Mouse (Mus musculus): ENCODE results near the gene Micu1. TPM values are rescaled to one million over a fixed set of nuclear protein-coding genes. Genes with fewer than 3 reads are reported as not detected.
A peak's percentile ranks its signal among the peaks of the same experiment; 100 is the strongest.

Micu1 gene
- polyA plus RNA-seq, 1 experiment from 2014 or later = 78.4 TPM

DNA sequence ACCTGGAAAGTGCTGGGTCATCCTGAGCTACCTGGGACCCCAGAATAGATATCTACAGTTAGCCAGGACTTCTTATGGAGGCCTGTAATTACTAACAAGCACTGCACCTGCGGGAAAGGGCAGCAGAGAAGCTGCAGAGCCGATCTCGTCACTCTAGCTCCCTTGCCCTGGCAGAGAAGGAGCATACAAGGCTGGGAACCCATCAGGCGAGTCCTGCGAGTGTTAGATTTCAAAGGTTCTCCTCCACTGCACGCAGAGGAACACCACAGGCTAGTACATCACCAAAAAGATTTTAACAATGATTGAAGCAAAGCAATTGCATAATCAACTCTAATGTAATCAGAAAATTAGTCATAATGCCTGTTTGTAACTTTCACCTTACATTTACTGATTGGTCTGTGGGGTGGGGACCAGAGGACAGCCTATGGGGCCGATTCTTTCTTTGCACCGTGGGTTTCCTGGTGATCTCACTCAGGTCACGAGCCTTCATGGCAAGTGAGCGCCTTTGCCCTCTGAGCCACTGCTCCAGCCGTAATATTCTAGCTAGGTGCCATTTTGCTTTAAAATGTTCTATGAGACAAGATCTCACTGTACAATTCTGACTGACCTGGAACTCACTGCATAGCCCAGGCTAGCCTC is 88.1 kb downstream of the Micu1 start:
- no peak overlapping the region for H3K4me3 ChIP-seq (ENCODE audit: low read depth, low read length)
- H3K9me3 ChIP-seq (replicated peaks; ENCODE audit: control insufficient read depth, low read length, poor library complexity, severe bottlenecking) = no peaks in the 10 kb centered on the region
- H3K4me1 ChIP-seq (ENCODE audit: control insufficient read depth, insufficient read depth, low read length) = no peaks in the 10 kb centered on the region; the same call in 1 of the 2 replicates
- H3K4me2 ChIP-seq (ENCODE audit: low read length) = no peak overlapping the region
- WGBS = 84% methylated on average over 11 of the region's 11 CpGs
- H3K27ac ChIP-seq (ENCODE audit: low read length) = no peak overlapping the region
- ATAC-seq = no peak
- no peak overlapping the region for H3K9ac ChIP-seq (ENCODE audit: low read depth, low read length)
- no peaks in the 10 kb centered on the region for H3K27me3 ChIP-seq (ENCODE audit: control insufficient read depth, insufficient read depth, low read depth, low read length)
- H3K36me3 ChIP-seq (ENCODE audit: control insufficient read depth, insufficient read depth, low read length) = no peaks in the 10 kb centered on the region

DNA sequence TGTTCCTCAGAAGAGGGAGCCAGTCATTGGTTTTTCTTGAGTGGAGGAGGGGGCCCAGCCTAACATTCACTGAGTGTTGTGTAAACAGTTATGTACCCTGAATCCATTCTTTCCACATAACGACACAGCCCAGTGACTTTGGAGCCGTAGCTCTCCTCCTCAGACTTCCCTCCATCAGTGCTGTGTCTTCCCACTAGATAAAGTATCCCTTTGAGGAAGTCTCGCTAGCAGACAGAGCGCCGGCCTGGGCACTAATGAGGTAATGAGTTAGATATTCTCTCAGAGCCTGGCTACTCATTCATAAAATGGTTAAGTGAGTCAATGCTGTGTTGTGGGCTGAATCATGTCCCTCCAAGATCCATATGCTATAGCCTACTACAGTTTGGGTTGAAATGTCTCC is 89.6 kb downstream of the Micu1 start:
- no peaks in the 10 kb centered on the region for H3K27me3 ChIP-seq (ENCODE audit: control insufficient read depth, insufficient read depth, low read depth, low read length)
- WGBS = 83% methylated on average over 5 of the region's 5 CpGs
- no peaks in the 10 kb centered on the region for H3K36me3 ChIP-seq (ENCODE audit: control insufficient read depth, insufficient read depth, low read length)
- no peak for ATAC-seq
- H3K9me3 ChIP-seq (replicated peaks; ENCODE audit: control insufficient read depth, low read length, poor library complexity, severe bottlenecking) = no peaks in the 10 kb centered on the region
- H3K9ac ChIP-seq (ENCODE audit: low read depth, low read length) = no peak overlapping the region
- no peaks in the 10 kb centered on the region; the same call in 1 of the 2 replicates for H3K4me1 ChIP-seq (ENCODE audit: control insufficient read depth, insufficient read depth, low read length)
- H3K4me3 ChIP-seq (ENCODE audit: low read depth, low read length) = no peak overlapping the region
- no peak overlapping the region for H3K4me2 ChIP-seq (ENCODE audit: low read length)
- no peak overlapping the region for H3K27ac ChIP-seq (ENCODE audit: low read length)

DNA sequence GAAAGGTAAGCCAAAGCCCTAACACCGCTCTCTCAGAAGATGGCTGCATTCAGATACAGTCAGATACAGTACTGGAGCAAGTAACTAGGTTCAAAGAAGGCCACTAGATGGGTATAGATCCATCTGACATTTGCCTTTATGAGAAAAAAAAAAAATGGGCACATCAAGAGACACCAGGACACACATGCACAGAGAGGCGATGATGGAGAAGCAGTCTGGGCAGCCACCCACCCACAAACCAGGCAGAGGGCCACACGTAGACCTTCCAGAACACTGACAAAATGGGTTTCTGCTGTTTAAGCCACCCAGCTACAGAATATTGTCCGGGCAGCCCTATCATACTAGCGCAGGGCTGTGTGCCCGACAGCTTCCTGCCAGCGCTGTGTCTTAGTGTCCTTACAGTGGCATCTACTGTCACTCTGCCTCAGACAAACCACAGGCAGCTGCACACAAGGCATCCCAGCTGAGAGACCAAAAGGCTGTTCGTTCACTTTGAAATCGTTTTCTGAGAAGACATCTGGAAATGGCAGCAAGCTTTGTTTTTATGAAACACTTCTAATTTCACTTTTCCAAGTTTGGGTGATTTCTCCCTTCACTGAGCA is 90.4 kb downstream of the Micu1 start:
- H3K9me3 ChIP-seq (replicated peaks; ENCODE audit: control insufficient read depth, low read length, poor library complexity, severe bottlenecking) = no peaks in the 10 kb centered on the region
- no peak for ATAC-seq
- H3K27ac ChIP-seq (ENCODE audit: low read length) = no peak overlapping the region
- H3K9ac ChIP-seq (ENCODE audit: low read depth, low read length) = no peak overlapping the region
- no peak overlapping the region for H3K4me3 ChIP-seq (ENCODE audit: low read depth, low read length)
- H3K4me1 ChIP-seq (ENCODE audit: control insufficient read depth, insufficient read depth, low read length) = no peaks in the 10 kb centered on the region; the same call in 1 of the 2 replicates
- 93% methylated on average over 9 of the region's 9 CpGs for WGBS
- no peak overlapping the region for H3K4me2 ChIP-seq (ENCODE audit: low read length)
- no peaks in the 10 kb centered on the region for H3K36me3 ChIP-seq (ENCODE audit: control insufficient read depth, insufficient read depth, low read length)
- no peaks in the 10 kb centered on the region for H3K27me3 ChIP-seq (ENCODE audit: control insufficient read depth, insufficient read depth, low read depth, low read length)

GRCm38 (mm10) chr10:59793454-59793853 is 91.2 kb downstream of the Micu1 start:
- 82% methylated on average over 3 of the region's 3 CpGs for WGBS
- Histone ChIP-seq H3K9ac (ENCODE audit: low read depth, low read length) (no peak overlapping the region), H3K4me2 (ENCODE audit: low read length) (no peak overlapping the region), H3K9me3 (replicated peaks; ENCODE audit: control insufficient read depth, low read length, poor library complexity, severe bottlenecking) (no peaks in the 10 kb centered on the region), H3K27ac (ENCODE audit: low read length) (no peak overlapping the region), H3K27me3 (ENCODE audit: control insufficient read depth, insufficient read depth, low read depth, low read length) (no peaks in the 10 kb centered on the region), H3K4me1 (ENCODE audit: control insufficient read depth, insufficient read depth, low read length) (no peaks in the 10 kb centered on the region; the same call in 1 of the 2 replicates), H3K4me3 (ENCODE audit: low read depth, low read length) (no peak overlapping the region), H3K36me3 (ENCODE audit: control insufficient read depth, insufficient read depth, low read length) (no peaks in the 10 kb centered on the region)
- ATAC-seq = no peak

DNA sequence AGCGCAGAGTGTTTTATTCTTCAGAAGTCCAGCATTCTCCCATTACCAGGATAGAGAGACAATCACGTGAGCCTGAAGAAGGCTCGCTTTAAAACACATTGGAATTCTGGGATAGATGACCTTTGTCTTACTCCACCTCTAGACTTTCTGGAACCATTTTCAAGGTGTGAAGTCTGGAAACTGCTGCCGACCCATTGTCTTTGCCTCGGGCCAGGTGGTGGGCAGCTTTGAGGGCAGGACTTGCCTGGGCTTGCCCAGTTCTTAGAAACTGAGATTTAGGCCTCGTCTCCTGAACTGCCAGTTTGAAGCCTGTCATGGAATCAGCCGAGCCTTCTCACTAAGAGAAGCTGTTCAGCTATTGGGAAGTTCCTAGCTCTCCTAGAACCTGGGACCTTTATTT is 92.8 kb downstream of the Micu1 start:
- no peak for ATAC-seq
- 86% methylated on average over 7 of the region's 7 CpGs for WGBS
- Histone ChIP-seq H3K27me3 (ENCODE audit: control insufficient read depth, insufficient read depth, low read depth, low read length) (no peaks in the 10 kb centered on the region), H3K27ac (ENCODE audit: low read length) (no peak overlapping the region), H3K4me1 (ENCODE audit: control insufficient read depth, insufficient read depth, low read length) (peaks cover 7% of the 10 kb centered on the region), H3K4me3 (ENCODE audit: low read depth, low read length) (no peak overlapping the region), H3K9me3 (replicated peaks; ENCODE audit: control insufficient read depth, low read length, poor library complexity, severe bottlenecking) (no peaks in the 10 kb centered on the region), H3K36me3 (ENCODE audit: control insufficient read depth, insufficient read depth, low read length) (no peaks in the 10 kb centered on the region), H3K9ac (ENCODE audit: low read depth, low read length) (no peak overlapping the region), H3K4me2 (ENCODE audit: low read length) (no peak overlapping the region)

- no peaks in the 10 kb centered on the region for H3K36me3 ChIP-seq (ENCODE audit: control insufficient read depth, insufficient read depth, low read length)
Observed at GRCm38 (mm10) chr10:59795902-59796301, 93.6 kb downstream of the Micu1 start.

GRCm38 (mm10) chr10:59798371-59798770 is 96.1 kb downstream of the Micu1 start:
- Histone ChIP-seq H3K36me3 (ENCODE audit: control insufficient read depth, insufficient read depth, low read length) (no peaks in the 10 kb centered on the region), H3K9me3 (replicated peaks; ENCODE audit: control insufficient read depth, low read length, poor library complexity, severe bottlenecking) (no peaks in the 10 kb centered on the region), H3K4me2 (ENCODE audit: low read length) (no peak overlapping the region), H3K4me1 (ENCODE audit: control insufficient read depth, insufficient read depth, low read length) (peaks cover 9% of the 10 kb centered on the region), H3K9ac (ENCODE audit: low read depth, low read length) (no peak overlapping the region), H3K4me3 (ENCODE audit: low read depth, low read length) (no peak overlapping the region), H3K27me3 (ENCODE audit: control insufficient read depth, insufficient read depth, low read depth, low read length) (no peaks in the 10 kb centered on the region), H3K27ac (ENCODE audit: low read length) (no peak overlapping the region)
- no peak for ATAC-seq
- WGBS = 45% methylated on average over 3 of the region's 3 CpGs

More at GRCm38 (mm10) chr10:59795902-59796301, 93.6 kb downstream of the Micu1 start:
- no peak overlapping the region for H3K4me2 ChIP-seq (ENCODE audit: low read length)
- no peak overlapping the region for H3K27ac ChIP-seq (ENCODE audit: low read length)
- WGBS = 49% methylated on average over 4 of the region's 4 CpGs
- no peaks in the 10 kb centered on the region for H3K27me3 ChIP-seq (ENCODE audit: control insufficient read depth, insufficient read depth, low read depth, low read length)
- H3K9me3 ChIP-seq (replicated peaks; ENCODE audit: control insufficient read depth, low read length, poor library complexity, severe bottlenecking) = no peaks in the 10 kb centered on the region
- H3K4me1 ChIP-seq (ENCODE audit: control insufficient read depth, insufficient read depth, low read length) = peaks cover 9% of the 10 kb centered on the region
- no peak overlapping the region for H3K4me3 ChIP-seq (ENCODE audit: low read depth, low read length)
- no peak overlapping the region for H3K9ac ChIP-seq (ENCODE audit: low read depth, low read length)
- ATAC-seq = no peak

GRCm38 (mm10) chr10:59799303-59800044 is 97.2 kb downstream of the Micu1 start:
- H3K4me1 ChIP-seq (ENCODE audit: control insufficient read depth, insufficient read depth, low read length) = peaks cover 9% of the 10 kb centered on the region
- no peaks in the 10 kb centered on the region for H3K9me3 ChIP-seq (replicated peaks; ENCODE audit: control insufficient read depth, low read length, poor library complexity, severe bottlenecking)
- H3K9ac ChIP-seq (ENCODE audit: low read depth, low read length) = no peak overlapping the region
- WGBS = 47% methylated on average over 13 of the region's 13 CpGs
- no peak overlapping the region for H3K27ac ChIP-seq (ENCODE audit: low read length)
- no peak for ATAC-seq
- no peak overlapping the region for H3K4me2 ChIP-seq (ENCODE audit: low read length)
- no peak overlapping the region for H3K4me3 ChIP-seq (ENCODE audit: low read depth, low read length)
- H3K27me3 ChIP-seq (ENCODE audit: control insufficient read depth, insufficient read depth, low read depth, low read length) = no peaks in the 10 kb centered on the region
- H3K36me3 ChIP-seq (ENCODE audit: control insufficient read depth, insufficient read depth, low read length) = no peaks in the 10 kb centered on the region

DNA sequence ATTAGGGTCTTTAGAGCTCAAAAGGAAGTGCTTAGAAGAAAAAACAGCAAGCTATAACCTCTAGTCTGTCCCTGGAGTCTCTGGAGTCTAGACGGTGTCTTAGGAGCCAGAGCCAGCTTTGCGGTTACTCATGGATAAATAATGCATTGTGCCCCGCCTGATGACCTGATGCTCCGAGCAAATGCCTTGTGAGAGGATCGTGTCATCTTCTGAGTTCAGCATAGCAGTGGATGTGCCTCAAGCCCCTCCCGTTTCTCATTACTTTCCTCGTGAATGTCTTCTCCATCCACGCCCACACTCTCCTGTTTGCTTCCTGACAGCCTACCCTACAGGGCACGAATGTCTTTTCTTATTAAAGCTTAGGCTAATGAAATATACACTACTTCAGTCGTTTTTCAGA is 97.9 kb downstream of the Micu1 start:
- H3K36me3 ChIP-seq (ENCODE audit: control insufficient read depth, insufficient read depth, low read length) = no peaks in the 10 kb centered on the region
- H3K27me3 ChIP-seq (ENCODE audit: control insufficient read depth, insufficient read depth, low read depth, low read length) = no peaks in the 10 kb centered on the region
- peaks cover 9% of the 10 kb centered on the region for H3K4me1 ChIP-seq (ENCODE audit: control insufficient read depth, insufficient read depth, low read length)
- H3K4me2 ChIP-seq (ENCODE audit: low read length) = no peak overlapping the region
- H3K4me3 ChIP-seq (ENCODE audit: low read depth, low read length) = no peak overlapping the region
- H3K9me3 ChIP-seq (replicated peaks; ENCODE audit: control insufficient read depth, low read length, poor library complexity, severe bottlenecking) = no peaks in the 10 kb centered on the region
- ATAC-seq = peak; percentile 51; the same call in 1 of the 2 replicates
- H3K27ac ChIP-seq (ENCODE audit: low read length) = no peak overlapping the region
- no peak overlapping the region for H3K9ac ChIP-seq (ENCODE audit: low read depth, low read length)
- 22% methylated on average over 10 of the region's 10 CpGs for WGBS
